Mouse (Mus musculus): ENCODE results near the gene Bend6. TPM values are rescaled to one million over a fixed set of nuclear protein-coding genes. Genes with fewer than 3 reads are reported as not detected.

Gene Bend6
- total RNA-seq, 1 experiment: 0.89 TPM

DNA sequence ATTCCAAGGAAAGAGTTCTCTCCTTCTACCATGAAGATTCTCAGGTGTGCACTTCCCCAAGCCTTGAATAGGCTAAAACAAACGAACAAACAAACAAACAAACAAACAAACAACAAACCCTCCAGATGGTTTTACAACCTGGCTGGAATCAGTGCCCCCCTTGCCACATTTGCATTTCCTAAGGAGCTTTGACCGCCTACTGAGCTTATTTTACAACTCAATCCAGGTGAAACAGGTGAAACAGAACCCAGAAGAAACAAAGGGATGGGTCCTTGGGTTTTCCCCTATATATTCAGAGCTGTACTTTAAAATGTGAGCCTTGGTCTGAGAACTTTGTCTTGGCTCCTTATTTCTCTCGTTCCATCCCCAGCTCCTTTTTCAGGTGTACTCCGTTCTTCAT lies 77.0 kb downstream of the Bend6 start:
- Histone ChIP-seq H3K9me3 (ENCODE audit: control insufficient read depth, insufficient read depth, low read depth, low read length) (peaks cover 2% of the 10 kb centered on the region; the same call in 1 of the 2 replicates), H3K4me3 (ENCODE audit: insufficient read depth in 1 of 2, low read depth in 1 of 2, low read length in 2 of 2, poor library complexity in 1 of 2, severe bottlenecking in 1 of 2) (no peak overlapping the region), H3K9ac (ENCODE audit: insufficient read depth, low read depth, low read length, poor library complexity, severe bottlenecking) (no peak overlapping the region), H3K27ac (ENCODE audit: insufficient read depth, low read depth, low read length, poor library complexity, severe bottlenecking) (no peak overlapping the region), H3K4me1 (ENCODE audit: control insufficient read depth in 2 of 2, insufficient read depth in 2 of 2, low read length in 2 of 2, poor library complexity in 1 of 2) (no peaks in the 10 kb centered on the region; a peak in 1 of 4 replicates), H3K36me3 (ENCODE audit: control insufficient read depth, insufficient read depth, low read length, poor library complexity, severe bottlenecking) (no peaks in the 10 kb centered on the region)
- TF ChIP-seq HCFC1 (IDR thresholded peaks at IDR 0.05; ENCODE audit: borderline replicate concordance, insufficient read depth, low read length) (no peak), CHD2 (IDR thresholded peaks at IDR 0.05; ENCODE audit: low read depth, low read length) (no peak), ZC3H11A (IDR thresholded peaks at IDR 0.05; ENCODE audit: borderline replicate concordance, low read depth, low read length) (no peak), MAFK (IDR thresholded peaks at IDR 0.05; ENCODE audit: insufficient read depth, low read depth, low read length) (no peak), ZNF384 (IDR thresholded peaks at IDR 0.05; ENCODE audit: low read depth, low read length) (no peak)
- in situ Hi-C loops (cut with MboI; ENCODE audit: low sequenced_read_pairs in 2 of 2, unreplicated experiment in 2 of 2): no loop called here
- peak; percentile 16 for DNase-seq (ENCODE audit: low read depth, low spot score)

- in situ Hi-C loops (cut with MboI; ENCODE audit: low sequenced_read_pairs in 2 of 2, unreplicated experiment in 2 of 2): no loop called here
- H3K9me3 ChIP-seq (ENCODE audit: control insufficient read depth, insufficient read depth, low read depth, low read length): no peaks in the 10 kb centered on the region
- no peak overlapping the region for H3K9ac ChIP-seq (ENCODE audit: insufficient read depth, low read depth, low read length, poor library complexity, severe bottlenecking)
- no peak for TF ChIP-seq HCFC1 (IDR thresholded peaks at IDR 0.05; ENCODE audit: borderline replicate concordance, insufficient read depth, low read length)
- TF ChIP-seq ZC3H11A (IDR thresholded peaks at IDR 0.05; ENCODE audit: borderline replicate concordance, low read depth, low read length): no peak
- no peak for TF ChIP-seq CHD2 (IDR thresholded peaks at IDR 0.05; ENCODE audit: low read depth, low read length)
- TF ChIP-seq MAFK (IDR thresholded peaks at IDR 0.05; ENCODE audit: insufficient read depth, low read depth, low read length): no peak
- no peak for TF ChIP-seq ZNF384 (IDR thresholded peaks at IDR 0.05; ENCODE audit: low read depth, low read length)
- no peak overlapping the region for H3K4me3 ChIP-seq (ENCODE audit: insufficient read depth in 1 of 2, low read depth in 1 of 2, low read length in 2 of 2, poor library complexity in 1 of 2, severe bottlenecking in 1 of 2)
- H3K4me1 ChIP-seq (ENCODE audit: control insufficient read depth in 2 of 2, insufficient read depth in 2 of 2, low read length in 2 of 2, poor library complexity in 1 of 2): peaks cover 0 to 5% of the 10 kb centered on the region in 2 experiments; a peak in 1 of 4 replicates
- H3K27ac ChIP-seq (ENCODE audit: insufficient read depth, low read depth, low read length, poor library complexity, severe bottlenecking): no peak overlapping the region
- peaks cover 4% of the 10 kb centered on the region; the same call in 1 of the 2 replicates for H3K36me3 ChIP-seq (ENCODE audit: control insufficient read depth, insufficient read depth, low read length, poor library complexity, severe bottlenecking)
- DNase-seq (ENCODE audit: low read depth, low spot score): no peak
These were observed 89.7 kb downstream of the Bend6 start for GRCm38 (mm10) chr1:33817931-33818330.

- TF ChIP-seq ZC3H11A (IDR thresholded peaks at IDR 0.05; ENCODE audit: borderline replicate concordance, low read depth, low read length) (no peak), HCFC1 (IDR thresholded peaks at IDR 0.05; ENCODE audit: borderline replicate concordance, insufficient read depth, low read length) (peak; percentile 94), ZNF384 (IDR thresholded peaks at IDR 0.05; ENCODE audit: low read depth, low read length) (no peak), CHD2 (IDR thresholded peaks at IDR 0.05; ENCODE audit: low read depth, low read length) (no peak)
These were observed 93.5 kb downstream of the Bend6 start, which contains the start of gene Zfp451 for GRCm38 (mm10) chr1:33813868-33814794. Zfp451 (minus strand) TSS chr1:33814595.

GRCm38 (mm10) chr1:33813495-33813867 lies 94.1 kb downstream of the Bend6 start:
- Histone ChIP-seq H3K9me3 (ENCODE audit: control insufficient read depth, insufficient read depth, low read depth, low read length) (no peaks in the 10 kb centered on the region), H3K27ac (ENCODE audit: insufficient read depth, low read depth, low read length, poor library complexity, severe bottlenecking) (peak overlapping the region; percentile 57; the same call in 1 of the 2 replicates), H3K4me1 (ENCODE audit: control insufficient read depth in 2 of 2, insufficient read depth in 2 of 2, low read length in 2 of 2, poor library complexity in 1 of 2) (peaks cover 0 to 9% of the 10 kb centered on the region in 2 experiments; a peak in 2 of 4 replicates), H3K9ac (ENCODE audit: insufficient read depth, low read depth, low read length, poor library complexity, severe bottlenecking) (peak overlapping the region; percentile 92), H3K4me3 (ENCODE audit: insufficient read depth in 1 of 2, low read depth in 1 of 2, low read length in 2 of 2, poor library complexity in 1 of 2, severe bottlenecking in 1 of 2) (peak overlapping the region; percentile 86 to 92), H3K36me3 (ENCODE audit: control insufficient read depth, insufficient read depth, low read length, poor library complexity, severe bottlenecking) (peaks cover 14% of the 10 kb centered on the region; the same call in 1 of the 2 replicates)
- TF ChIP-seq MAFK (IDR thresholded peaks at IDR 0.05; ENCODE audit: insufficient read depth, low read depth, low read length): no peak
- no peak for TF ChIP-seq HCFC1 (IDR thresholded peaks at IDR 0.05; ENCODE audit: borderline replicate concordance, insufficient read depth, low read length)
- no peak for TF ChIP-seq ZNF384 (IDR thresholded peaks at IDR 0.05; ENCODE audit: low read depth, low read length)
- TF ChIP-seq ZC3H11A (IDR thresholded peaks at IDR 0.05; ENCODE audit: borderline replicate concordance, low read depth, low read length): no peak
- no peak for TF ChIP-seq CHD2 (IDR thresholded peaks at IDR 0.05; ENCODE audit: low read depth, low read length)
- in situ Hi-C loops (cut with MboI; ENCODE audit: low sequenced_read_pairs in 2 of 2, unreplicated experiment in 2 of 2): no loop called here
- peak; percentile 11 for DNase-seq (ENCODE audit: low read depth, low spot score)

More at GRCm38 (mm10) chr1:33813868-33814794, 93.5 kb downstream of the Bend6 start, which contains the start of gene Zfp451:
- Histone ChIP-seq H3K9me3 (ENCODE audit: control insufficient read depth, insufficient read depth, low read depth, low read length) (no peaks in the 10 kb centered on the region), H3K4me1 (ENCODE audit: control insufficient read depth in 2 of 2, insufficient read depth in 2 of 2, low read length in 2 of 2, poor library complexity in 1 of 2) (peaks cover 0 to 9% of the 10 kb centered on the region in 2 experiments; a peak in 2 of 4 replicates), H3K36me3 (ENCODE audit: control insufficient read depth, insufficient read depth, low read length, poor library complexity, severe bottlenecking) (peaks cover 14% of the 10 kb centered on the region; the same call in 1 of the 2 replicates), H3K27ac (ENCODE audit: insufficient read depth, low read depth, low read length, poor library complexity, severe bottlenecking) (peak within 1 kb of the TSS; percentile 57; the same call in 1 of the 2 replicates), H3K4me3 (ENCODE audit: insufficient read depth in 1 of 2, low read depth in 1 of 2, low read length in 2 of 2, poor library complexity in 1 of 2, severe bottlenecking in 1 of 2) (peak within 1 kb of the TSS; percentile 86 to 92), H3K9ac (ENCODE audit: insufficient read depth, low read depth, low read length, poor library complexity, severe bottlenecking) (peak within 1 kb of the TSS; percentile 92)
- peak; percentile 79 for DNase-seq (ENCODE audit: low read depth, low spot score)
- in situ Hi-C loops (cut with MboI; ENCODE audit: low sequenced_read_pairs in 2 of 2, unreplicated experiment in 2 of 2): no loop called here

Measured in ES-E14 (cell line).